Mouse (Mus musculus): ENCODE measurements around the gene Pcolce2.

GRCm38 (mm10) chr9:95599399-95599798 is 38.0 kb upstream of the Pcolce2 start:
- TF ChIP-seq POLR2A (IDR thresholded peaks at IDR 0.05; ENCODE audit: control insufficient read depth in 1 of 2, insufficient read depth in 1 of 2, low read depth in 1 of 2, low read length in 2 of 2, poor library complexity in 1 of 2) = no peak
- TF ChIP-seq GATA1 (IDR thresholded peaks at IDR 0.05; ENCODE audit: low read depth, low read length) = no peak
- TF ChIP-seq MYC (IDR thresholded peaks at IDR 0.05; ENCODE audit: low read depth, low read length) = no peak

Data from MEL (cell line).